Mouse (Mus musculus): ENCODE measurements at regions not wholly inside any gene's neighbourhood (a gene's known extent, or its start where the extent isn't known, plus 50 kb on each side); places are given as distances from the start of the nearest gene placed in this dataset.

- 60% methylated on average over 5 of the region's 5 CpGs for WGBS
- H3K4me2 ChIP-seq (ENCODE audit: low read length) = no peak overlapping the region
- no peak overlapping the region for H3K27ac ChIP-seq (replicated peaks in 1 of 2; ENCODE audit: control insufficient read depth in 1 of 2, insufficient read depth in 1 of 2, low read depth in 2 of 2, low read length in 2 of 2)
- H3K27me3 ChIP-seq (ENCODE audit: control insufficient read depth, insufficient read depth, low read length) = no peaks in the 10 kb centered on the region
- H3K4me1 ChIP-seq (ENCODE audit: control insufficient read depth in 2 of 2, insufficient read depth in 2 of 2, low read length in 2 of 2) = no peaks in the 10 kb centered on the region
- no peaks in the 10 kb centered on the region for H3K9me3 ChIP-seq (ENCODE audit: control insufficient read depth, low read length)
- H3K9ac ChIP-seq (ENCODE audit: low read length) = no peak overlapping the region
- H3K36me3 ChIP-seq (ENCODE audit: control insufficient read depth, insufficient read depth, low read length) = no peaks in the 10 kb centered on the region
- no peak for ATAC-seq (ENCODE audit: insufficient number of reproducible peaks, insufficient read depth, low FRiP score, low read depth)
- no peak overlapping the region for H3K4me3 ChIP-seq (ENCODE audit: control insufficient read depth in 1 of 2, insufficient read depth in 1 of 2, low read depth in 1 of 2, low read length in 2 of 2)
Observed at GRCm38 (mm10) chr8:15487579-15487978, 441.7 kb upstream of the BB014433 start.

GRCm38 (mm10) chr8:15470561-15470960 is 424.7 kb upstream of the BB014433 start:
- no peak for ATAC-seq (ENCODE audit: insufficient number of reproducible peaks, insufficient read depth, low FRiP score, low read depth)
- Histone ChIP-seq H3K9ac (ENCODE audit: low read length) (no peak overlapping the region), H3K4me1 (ENCODE audit: control insufficient read depth in 2 of 2, insufficient read depth in 2 of 2, low read length in 2 of 2) (no peaks in the 10 kb centered on the region), H3K9me3 (ENCODE audit: control insufficient read depth, low read length) (no peaks in the 10 kb centered on the region), H3K4me2 (ENCODE audit: low read length) (no peak overlapping the region), H3K27ac (replicated peaks in 1 of 2; ENCODE audit: control insufficient read depth in 1 of 2, insufficient read depth in 1 of 2, low read depth in 2 of 2, low read length in 2 of 2) (no peak overlapping the region), H3K27me3 (ENCODE audit: control insufficient read depth, insufficient read depth, low read length) (no peaks in the 10 kb centered on the region), H3K36me3 (ENCODE audit: control insufficient read depth, insufficient read depth, low read length) (no peaks in the 10 kb centered on the region), H3K4me3 (ENCODE audit: control insufficient read depth in 1 of 2, insufficient read depth in 1 of 2, low read depth in 1 of 2, low read length in 2 of 2) (no peak overlapping the region)
- WGBS = 62% methylated on average over 4 of the region's 4 CpGs

DNA sequence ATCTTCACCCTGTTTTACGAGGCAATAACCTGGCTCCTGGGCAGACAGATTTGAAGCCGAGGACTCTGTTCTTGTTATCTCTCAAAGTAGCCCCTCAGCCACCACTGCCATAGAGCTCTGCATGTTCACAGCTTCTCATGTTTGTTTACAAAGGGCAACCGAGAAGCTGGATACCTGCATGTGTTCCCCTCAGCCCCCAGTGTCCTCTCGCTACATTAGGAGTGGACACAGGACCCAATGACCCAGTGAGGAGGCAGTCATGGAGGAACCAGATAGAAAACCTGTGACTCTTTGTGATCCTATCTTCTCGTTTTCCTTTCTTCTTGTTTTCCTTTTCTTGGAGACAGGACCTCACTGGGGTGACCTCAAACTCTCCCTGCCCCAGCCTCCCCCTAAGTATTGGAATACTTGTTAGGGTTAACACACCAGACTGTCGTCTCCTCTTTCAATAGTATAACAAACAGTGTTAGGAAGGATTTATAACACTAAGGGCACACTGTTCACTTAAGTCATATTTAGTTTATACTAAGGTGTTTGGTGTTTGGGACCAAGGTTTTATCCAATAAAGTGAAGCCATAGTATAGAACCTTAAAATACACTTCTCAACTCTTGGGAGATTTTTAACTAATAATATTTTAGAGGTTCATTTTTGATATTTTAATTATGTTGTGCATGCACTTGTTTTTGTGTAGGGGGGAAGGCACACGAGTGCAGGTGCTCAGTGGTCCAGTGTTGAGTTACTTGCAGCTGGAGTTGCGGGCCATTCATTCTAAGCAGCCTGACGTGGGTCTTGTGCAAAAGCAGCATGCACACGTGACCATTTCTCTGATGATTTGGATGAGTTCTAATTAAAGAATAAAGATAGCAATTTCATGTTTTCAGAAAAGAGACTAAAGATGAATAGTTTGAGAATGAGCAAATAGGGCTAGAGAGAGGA is 422.9 kb upstream of the BB014433 start:
- ATAC-seq (ENCODE audit: insufficient number of reproducible peaks, insufficient read depth, low FRiP score, low read depth) = no peak
- H3K27me3 ChIP-seq (ENCODE audit: control insufficient read depth, insufficient read depth, low read length) = no peaks in the 10 kb centered on the region
- no peaks in the 10 kb centered on the region for H3K4me1 ChIP-seq (ENCODE audit: control insufficient read depth in 2 of 2, insufficient read depth in 2 of 2, low read length in 2 of 2)
- no peaks in the 10 kb centered on the region for H3K9me3 ChIP-seq (ENCODE audit: control insufficient read depth, low read length)
- no peak overlapping the region for H3K27ac ChIP-seq (replicated peaks in 1 of 2; ENCODE audit: control insufficient read depth in 1 of 2, insufficient read depth in 1 of 2, low read depth in 2 of 2, low read length in 2 of 2)
- 66% methylated on average over 10 of the region's 10 CpGs for WGBS
- no peak overlapping the region for H3K4me3 ChIP-seq (ENCODE audit: control insufficient read depth in 1 of 2, insufficient read depth in 1 of 2, low read depth in 1 of 2, low read length in 2 of 2)
- no peak overlapping the region for H3K9ac ChIP-seq (ENCODE audit: low read length)
- H3K4me2 ChIP-seq (ENCODE audit: low read length) = no peak overlapping the region
- no peaks in the 10 kb centered on the region for H3K36me3 ChIP-seq (ENCODE audit: control insufficient read depth, insufficient read depth, low read length)

DNA sequence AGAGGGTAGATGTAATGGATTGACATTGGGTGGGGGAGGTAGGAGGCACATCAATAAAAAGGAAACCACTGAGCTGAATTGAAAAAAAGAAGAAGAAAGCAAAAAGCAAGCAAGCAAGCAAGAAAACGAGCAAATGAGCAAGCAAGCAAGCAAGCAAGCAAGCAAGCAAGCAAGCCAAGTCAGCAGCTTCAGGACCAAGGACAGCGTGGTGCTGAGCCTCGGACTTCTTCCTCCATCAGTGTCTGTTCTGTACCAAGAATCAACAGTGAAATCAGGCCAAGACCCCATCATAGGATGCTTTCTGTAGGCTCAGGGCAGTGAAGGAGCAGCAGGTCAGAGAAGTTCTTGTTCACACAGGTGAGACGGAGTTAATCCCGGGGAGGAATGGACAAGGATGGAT is 392.7 kb upstream of the BB014433 start:
- Histone ChIP-seq H3K4me1 (ENCODE audit: control insufficient read depth in 2 of 2, insufficient read depth in 2 of 2, low read length in 2 of 2) (no peaks in the 10 kb centered on the region), H3K27ac (replicated peaks in 1 of 2; ENCODE audit: control insufficient read depth in 1 of 2, insufficient read depth in 1 of 2, low read depth in 2 of 2, low read length in 2 of 2) (no peak overlapping the region), H3K36me3 (ENCODE audit: control insufficient read depth, insufficient read depth, low read length) (no peaks in the 10 kb centered on the region), H3K4me3 (ENCODE audit: control insufficient read depth in 1 of 2, insufficient read depth in 1 of 2, low read depth in 1 of 2, low read length in 2 of 2) (no peak overlapping the region), H3K9ac (ENCODE audit: low read length) (no peak overlapping the region), H3K27me3 (ENCODE audit: control insufficient read depth, insufficient read depth, low read length) (no peaks in the 10 kb centered on the region), H3K4me2 (ENCODE audit: low read length) (no peak overlapping the region), H3K9me3 (ENCODE audit: control insufficient read depth, low read length) (no peaks in the 10 kb centered on the region)
- WGBS = 41% methylated on average over 5 of the region's 5 CpGs
- no peak for ATAC-seq (ENCODE audit: insufficient number of reproducible peaks, insufficient read depth, low FRiP score, low read depth)

- Histone ChIP-seq H3K4me1 (ENCODE audit: control insufficient read depth in 2 of 2, insufficient read depth in 2 of 2, low read length in 2 of 2) (no peaks in the 10 kb centered on the region), H3K27me3 (ENCODE audit: control insufficient read depth, insufficient read depth, low read length) (no peaks in the 10 kb centered on the region), H3K4me2 (ENCODE audit: low read length) (no peak overlapping the region), H3K9me3 (ENCODE audit: control insufficient read depth, low read length) (no peaks in the 10 kb centered on the region), H3K36me3 (ENCODE audit: control insufficient read depth, insufficient read depth, low read length) (no peaks in the 10 kb centered on the region), H3K4me3 (ENCODE audit: control insufficient read depth in 1 of 2, insufficient read depth in 1 of 2, low read depth in 1 of 2, low read length in 2 of 2) (no peak overlapping the region), H3K27ac (replicated peaks in 1 of 2; ENCODE audit: control insufficient read depth in 1 of 2, insufficient read depth in 1 of 2, low read depth in 2 of 2, low read length in 2 of 2) (no peak overlapping the region), H3K9ac (ENCODE audit: low read length) (no peak overlapping the region)
- WGBS = 62% methylated on average over 4 of the region's 4 CpGs
- ATAC-seq (ENCODE audit: insufficient number of reproducible peaks, insufficient read depth, low FRiP score, low read depth) = no peak
Observed at GRCm38 (mm10) chr8:15394722-15395115, 348.8 kb upstream of the BB014433 start.

DNA sequence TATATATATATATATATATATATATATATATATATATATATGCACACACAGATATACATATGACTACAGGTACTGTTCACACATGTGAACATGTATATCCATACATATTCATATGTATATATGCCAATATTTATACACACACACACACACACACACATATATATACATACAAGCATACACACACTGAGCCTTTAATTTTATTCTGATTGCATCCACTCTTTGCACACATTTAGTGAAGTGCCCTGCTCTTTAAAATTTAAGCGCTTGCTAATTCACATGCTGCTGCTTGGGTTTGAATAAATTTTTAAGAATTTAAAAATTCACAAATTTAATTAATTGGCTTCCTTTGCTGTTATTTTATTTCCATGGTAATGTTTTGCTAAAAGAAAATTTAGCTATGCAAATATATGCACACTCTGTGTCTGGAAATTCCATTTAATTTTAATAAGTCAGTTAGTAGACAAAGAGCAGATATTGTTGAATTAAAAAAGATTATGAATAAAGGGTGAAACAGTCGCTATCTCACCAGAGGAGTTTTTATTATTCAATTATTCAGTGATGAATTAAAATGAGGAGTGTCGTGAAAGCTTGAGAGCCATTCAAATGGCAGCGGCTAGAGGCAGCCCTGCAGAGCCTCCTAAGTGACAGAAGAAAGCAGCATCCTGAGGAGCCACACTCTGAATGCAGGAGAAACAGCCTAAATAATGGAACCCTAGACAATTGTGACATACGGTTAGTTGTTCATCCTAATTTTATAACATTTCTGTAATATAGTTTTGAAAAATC is 348.3 kb upstream of the BB014433 start:
- WGBS = 78% methylated on average over 5 of the region's 5 CpGs
- H3K4me2 ChIP-seq (ENCODE audit: low read length) = no peak overlapping the region
- no peak for ATAC-seq (ENCODE audit: insufficient number of reproducible peaks, insufficient read depth, low FRiP score, low read depth)

GRCm38 (mm10) chr8:15392056-15392455 is 346.2 kb upstream of the BB014433 start:
- 45% methylated on average over 4 of the region's 4 CpGs for WGBS
- no peaks in the 10 kb centered on the region for H3K27me3 ChIP-seq (ENCODE audit: control insufficient read depth, insufficient read depth, low read length)
- H3K4me2 ChIP-seq (ENCODE audit: low read length) = no peak overlapping the region
- H3K9me3 ChIP-seq (ENCODE audit: control insufficient read depth, low read length) = no peaks in the 10 kb centered on the region
- no peak overlapping the region for H3K9ac ChIP-seq (ENCODE audit: low read length)
- no peak overlapping the region for H3K4me3 ChIP-seq (ENCODE audit: control insufficient read depth in 1 of 2, insufficient read depth in 1 of 2, low read depth in 1 of 2, low read length in 2 of 2)
- no peaks in the 10 kb centered on the region for H3K4me1 ChIP-seq (ENCODE audit: control insufficient read depth in 2 of 2, insufficient read depth in 2 of 2, low read length in 2 of 2)
- no peaks in the 10 kb centered on the region for H3K36me3 ChIP-seq (ENCODE audit: control insufficient read depth, insufficient read depth, low read length)
- ATAC-seq (ENCODE audit: insufficient number of reproducible peaks, insufficient read depth, low FRiP score, low read depth) = no peak
- no peak overlapping the region for H3K27ac ChIP-seq (replicated peaks in 1 of 2; ENCODE audit: control insufficient read depth in 1 of 2, insufficient read depth in 1 of 2, low read depth in 2 of 2, low read length in 2 of 2)

More for the DNA sequence above, 348.3 kb upstream of the BB014433 start:
- Histone ChIP-seq H3K36me3 (ENCODE audit: control insufficient read depth, insufficient read depth, low read length) (no peaks in the 10 kb centered on the region), H3K4me3 (ENCODE audit: control insufficient read depth in 1 of 2, insufficient read depth in 1 of 2, low read depth in 1 of 2, low read length in 2 of 2) (no peak overlapping the region), H3K4me1 (ENCODE audit: control insufficient read depth in 2 of 2, insufficient read depth in 2 of 2, low read length in 2 of 2) (no peaks in the 10 kb centered on the region), H3K9me3 (ENCODE audit: control insufficient read depth, low read length) (no peaks in the 10 kb centered on the region), H3K9ac (ENCODE audit: low read length) (no peak overlapping the region), H3K27me3 (ENCODE audit: control insufficient read depth, insufficient read depth, low read length) (no peaks in the 10 kb centered on the region), H3K27ac (replicated peaks in 1 of 2; ENCODE audit: control insufficient read depth in 1 of 2, insufficient read depth in 1 of 2, low read depth in 2 of 2, low read length in 2 of 2) (no peak overlapping the region)
